ENCODE assay signal across 10 mouse cellular contexts in genomic region chr7:80152152-80152551, GRCm38 (mm10). TPM values are rescaled to one million over a fixed set of nuclear protein-coding genes. Genes with fewer than 3 reads are reported as not detected.
DNase-seq lines count a peak whose midpoint lies in the region; ATAC-seq and TF ChIP-seq lines count a peak whose summit lies in the region.
"Had no signal": no experiment of that assay in that cellular context is flagged by ENCODE, and none has a peak within 500 bp of the region (broad histone marks: within the 10 kb centered on the region; RNA-seq: fewer than 3 reads in every experiment).

No protein-coding gene starts in this region.

- no peak overlapping the region for H3K9ac ChIP-seq in midbrain, postnatal 0 days (replicated peaks; ENCODE audit: low read length, poor library complexity, severe bottlenecking)
- no peak overlapping the region for H3K9ac ChIP-seq in midbrain, embryonic 14.5 days (replicated peaks; ENCODE audit: low read length)
- H3K9ac ChIP-seq: kidney, embryonic 15.5 days had no signal

- 55% methylated on average over 6 of the region's 6 CpGs for WGBS in heart, embryonic 10.5 days
- WGBS in midbrain, postnatal 0 days = 67% methylated on average over 6 of the region's 6 CpGs
- 72% methylated on average over 6 of the region's 6 CpGs for WGBS in midbrain, embryonic 14.5 days

- H3K27me3 ChIP-seq in heart, embryonic 10.5 days (ENCODE audit: insufficient read depth, poor library complexity, severe bottlenecking) = peaks cover 4% of the 10 kb centered on the region; the same call in 1 of the 2 replicates
- H3K27me3 ChIP-seq in midbrain, postnatal 0 days (ENCODE audit: insufficient read depth, low read length) = no peaks in the 10 kb centered on the region
- no peaks in the 10 kb centered on the region for H3K27me3 ChIP-seq in midbrain, embryonic 14.5 days (ENCODE audit: control insufficient read depth, insufficient read depth, low read length)
- H3K27me3 ChIP-seq: kidney, embryonic 15.5 days had no signal

- peaks cover 7% of the 10 kb centered on the region for H3K4me1 ChIP-seq in heart, embryonic 10.5 days
- no peaks in the 10 kb centered on the region for H3K4me1 ChIP-seq in midbrain, postnatal 0 days (ENCODE audit: insufficient read depth, low read length)
- H3K4me1 ChIP-seq in midbrain, embryonic 14.5 days (ENCODE audit: control insufficient read depth, insufficient read depth, low read length) = 0 out of 2 replicates have a peak, but pooled peaks cover 2% of the 10 kb centered on the region

- no peaks in the 10 kb centered on the region for H3K36me3 ChIP-seq in heart, embryonic 10.5 days
- H3K36me3 ChIP-seq in midbrain, postnatal 0 days (ENCODE audit: insufficient read depth, low read length) = no peaks in the 10 kb centered on the region
- no peaks in the 10 kb centered on the region for H3K36me3 ChIP-seq in midbrain, embryonic 14.5 days (ENCODE audit: control insufficient read depth, insufficient read depth, low read length)
- H3K36me3 ChIP-seq: kidney, embryonic 15.5 days had no signal

- peak; percentile 81 for DNase-seq in heart, adult 11 months
- no peak for DNase-seq in heart, embryonic 10.5 days (ENCODE audit: low spot score)
- DNase-seq in midbrain, postnatal 0 days (ENCODE audit: low spot score) = no peak
- no peak for DNase-seq in midbrain, embryonic 14.5 days
- peak; percentile 95 for DNase-seq in R1 (ENCODE audit: low read depth, low spot score)
- DNase-seq in right cerebral cortex, adult 2 months (ENCODE audit: low spot score in 2 of 2) = no peak

- peak; percentile 60 for TF ChIP-seq CTCF in midbrain, postnatal 0 days (IDR thresholded peaks at IDR 0.05)

- no peak for ATAC-seq in midbrain, postnatal 0 days (ENCODE audit: low FRiP score)
- no peak for ATAC-seq in midbrain, embryonic 14.5 days (ENCODE audit: low FRiP score, low TSS enrichment)
- peak; percentile 47 for ATAC-seq in megakaryocyte progenitor cell, adult 5-6 weeks (replicated peaks; ENCODE audit: poor library complexity)
- no peak for ATAC-seq in erythroid progenitor cell, adult 5-6 weeks (replicated peaks; ENCODE audit: low FRiP score, poor library complexity, severe bottlenecking)

- no peaks in the 10 kb centered on the region for H3K9me3 ChIP-seq in heart, embryonic 10.5 days
- H3K9me3 ChIP-seq in midbrain, postnatal 0 days (ENCODE audit: low read length) = no peaks in the 10 kb centered on the region
- no peaks in the 10 kb centered on the region for H3K9me3 ChIP-seq in midbrain, embryonic 14.5 days (ENCODE audit: control insufficient read depth, low read length)
- H3K9me3 ChIP-seq: kidney, embryonic 15.5 days had no signal

- H3K27ac ChIP-seq in heart, embryonic 10.5 days = no peak overlapping the region
- no peak overlapping the region for H3K27ac ChIP-seq in midbrain, postnatal 0 days (ENCODE audit: low read depth, low read length)
- no peak overlapping the region for H3K27ac ChIP-seq in midbrain, embryonic 14.5 days (replicated peaks; ENCODE audit: low read depth, low read length)
- H3K27ac ChIP-seq: kidney, embryonic 15.5 days had no signal

- no peak overlapping the region for H3K4me2 ChIP-seq in midbrain, postnatal 0 days (ENCODE audit: low read depth, low read length, poor library complexity, severe bottlenecking)
- H3K4me2 ChIP-seq in midbrain, embryonic 14.5 days (ENCODE audit: low read length) = no peak overlapping the region
- H3K4me2 ChIP-seq: heart, embryonic 11.5 days; kidney, embryonic 15.5 days had no signal

- H3K4me3 ChIP-seq in heart, embryonic 10.5 days = no peak overlapping the region
- H3K4me3 ChIP-seq in midbrain, postnatal 0 days (ENCODE audit: low read depth, low read length) = no peak overlapping the region
- no peak overlapping the region for H3K4me3 ChIP-seq in midbrain, embryonic 14.5 days (replicated peaks; ENCODE audit: low read depth, low read length)
- H3K4me3 ChIP-seq: kidney, embryonic 15.5 days had no signal

RNA-seq across cellular contexts. Expression of gene Sema4b, which starts 34.5 kb away (rescaled TPM):
- polyA plus RNA-seq in heart, embryonic 10.5 days (2016; fragmentation: Nextera tagmentation; extraction: Ambion mirVana) = 7.8 and 8.9 TPM in 2 replicates
- 40.3 and 43.7 TPM in 2 replicates for total RNA-seq in midbrain, postnatal 0 days (2014; rRNA removed)
- 26.3 and 29.2 TPM in 2 replicates for polyA plus RNA-seq in midbrain, postnatal 0 days (2015; fragmentation: Nextera tagmentation; extraction: Ambion mirVana)
- polyA plus RNA-seq in midbrain, embryonic 14.5 days (2014; fragmentation: Nextera tagmentation; extraction: Ambion mirVana) = 19.8 and 21.9 TPM in 2 replicates
- total RNA-seq in megakaryocyte progenitor cell, adult 5-6 weeks (2015) = 6.6 and 7.7 TPM in 2 replicates
- total RNA-seq in megakaryocyte progenitor cell, adult 5-6 weeks (2017) = 5.3 and 8.1 TPM in 2 replicates
- total RNA-seq in erythroid progenitor cell, adult 5-6 weeks (2015; ENCODE audit: low replicate concordance) = 106 and 122 TPM in 2 replicates
- 105 and 126 TPM in 2 replicates for total RNA-seq in erythroid progenitor cell, adult 5-6 weeks (2017; ENCODE audit: low replicate concordance)

RNA-seq across cellular contexts. Expression of gene Idh2, which starts 37.0 kb away (rescaled TPM):
- polyA plus RNA-seq in heart, embryonic 10.5 days (2016; fragmentation: Nextera tagmentation; extraction: Ambion mirVana) = 830 and 1,266 TPM in 2 replicates
- total RNA-seq in midbrain, postnatal 0 days (2014; rRNA removed) = 122 and 136 TPM in 2 replicates
- polyA plus RNA-seq in midbrain, postnatal 0 days (2015; fragmentation: Nextera tagmentation; extraction: Ambion mirVana) = 115 and 124 TPM in 2 replicates
- polyA plus RNA-seq in midbrain, embryonic 14.5 days (2014; fragmentation: Nextera tagmentation; extraction: Ambion mirVana) = 203 and 232 TPM in 2 replicates
- 267 and 274 TPM in 2 replicates for total RNA-seq in megakaryocyte progenitor cell, adult 5-6 weeks (2015)
- total RNA-seq in megakaryocyte progenitor cell, adult 5-6 weeks (2017) = 276 and 284 TPM in 2 replicates
- total RNA-seq in erythroid progenitor cell, adult 5-6 weeks (2015; ENCODE audit: low replicate concordance) = 11.7 and 45.8 TPM in 2 replicates
- total RNA-seq in erythroid progenitor cell, adult 5-6 weeks (2017; ENCODE audit: low replicate concordance) = 14.7 and 16.7 TPM in 2 replicates

Comparison
In these comparisons a context has a peak if more than half of its experiments do, and no peak if none do; other contexts are left out.
1. DNase-seq: peak in heart, adult 11 months (single experiment) and R1 (single experiment); none in heart, embryonic 10.5 days (single experiment), midbrain, postnatal 0 days (single experiment), midbrain, embryonic 14.5 days (single experiment) and right cerebral cortex, adult 2 months (0 of 2).